Mouse (Mus musculus) midbrain, embryonic 12.5 days (tissue): Measurements from ENCODE around the gene Gm21981. TPM values are rescaled to one million over a fixed set of nuclear protein-coding genes. Genes with fewer than 3 reads are reported as not detected.

Experiments
- ATAC-seq: fragments of 200-750 bp; cut with Nextera tagmentation; 2 replicates; pipeline ENCODE4 v1.8.0; 2017; ENCODE audit warnings: low read depth, moderate TSS enrichment, moderate library complexity; ENCODE audit not compliant: low FRiP score
- H3K27ac ChIP-seq: fragments of 300-500 bp; sonication (generic); replicated peaks from 2 replicates; pipeline ENCODE4 v1.5.1; 2016; ENCODE audit warnings: mild to moderate bottlenecking
- H3K27me3 ChIP-seq: fragments of 300-500 bp; sonication (generic); 2 replicates; pipeline ENCODE4 v1.6.1; 2016; ENCODE audit warnings: mild to moderate bottlenecking
- H3K36me3 ChIP-seq: fragments of 300-500 bp; sonication (generic); 2 replicates; pipeline ENCODE4 v1.6.1; 2016
- H3K4me1 ChIP-seq: fragments of 300-500 bp; sonication (generic); 2 replicates; pipeline ENCODE4 v1.6.1; 2016
- H3K4me2 ChIP-seq: fragments of 300-500 bp; sonication (generic); replicated peaks from 2 replicates; pipeline ENCODE4 v1.6.1; 2016; ENCODE audit warnings: mild to moderate bottlenecking, moderate library complexity
- H3K4me3 ChIP-seq: fragments of 300-500 bp; sonication (generic); 2 replicates; pipeline ENCODE4 v1.5.1; 2016; ENCODE audit warnings: mild to moderate bottlenecking
- H3K9ac ChIP-seq: fragments of 300-500 bp; sonication (generic); replicated peaks from 2 replicates; pipeline ENCODE4 v1.6.1; 2016; ENCODE audit warnings: mild to moderate bottlenecking, moderate library complexity
- H3K9me3 ChIP-seq: fragments of 300-500 bp; sonication (generic); 2 replicates; pipeline ENCODE4 v1.6.1; 2016; ENCODE audit warnings: mild to moderate bottlenecking
- WGBS: fragments of 180-500 bp; shearing (Covaris S2); methylation state at CpG from one replicate; pipeline ENCODE4 v1.1.7; 2016; 5-methylcytosine and 5-hydroxymethylcytosine counted together
- polyA plus RNA-seq: library from polyadenylated mRNA; unstranded; fragments of >200 nt; fragmentation: Nextera tagmentation; extraction: Ambion mirVana; gene quantifications from 2 replicates; pipeline ENCODE4 v1.2.1, GENCODE M21; 2016

The Gm21981 gene
- polyA plus RNA-seq, 1 experiment from 2014 or later, result 0.41 TPM

GRCm38 (mm10) chr17:47699055-47699454 is 4.8 kb upstream of the Gm21981 start:
- H3K27ac ChIP-seq, result no peak overlapping the region
- H3K4me2 ChIP-seq, result no peak overlapping the region
- ATAC-seq, result no peak
- H3K36me3 ChIP-seq, result peaks cover 46% of the 10 kb centered on the region
- no peak overlapping the region for H3K4me3 ChIP-seq
- H3K9me3 ChIP-seq, result no peaks in the 10 kb centered on the region
- no peak overlapping the region for H3K9ac ChIP-seq
- H3K4me1 ChIP-seq, result peaks cover 14% of the 10 kb centered on the region
- WGBS, result 72% methylated on average over 2 of the region's 2 CpGs
- peaks cover 18% of the 10 kb centered on the region for H3K27me3 ChIP-seq

- WGBS, result 83% methylated on average over 10 of the region's 10 CpGs
- H3K36me3 ChIP-seq, result peaks cover 39% of the 10 kb centered on the region
These were observed 3.9 kb upstream of the Gm21981 start for GRCm38 (mm10) chr17:47698156-47698555.

GRCm38 (mm10) chr17:47695337-47695710 is 1.1 kb upstream of the Gm21981 start:
- H3K27me3 ChIP-seq, result peaks cover 16% of the 10 kb centered on the region
- peaks cover 15% of the 10 kb centered on the region for H3K4me1 ChIP-seq
- H3K36me3 ChIP-seq, result 0 out of 2 replicates have a peak, but pooled peaks cover 14% of the 10 kb centered on the region
- H3K9ac ChIP-seq, result peak overlapping the region; percentile 86
- ATAC-seq, result peak; percentile 17; the same call in 1 of the 2 replicates
- peak overlapping the region; percentile 75 for H3K27ac ChIP-seq
- H3K9me3 ChIP-seq, result no peaks in the 10 kb centered on the region
- WGBS, result under 1% methylated on average over 23 of the region's 23 CpGs
- H3K4me2 ChIP-seq, result peak overlapping the region; percentile 78
- H3K4me3 ChIP-seq, result peak overlapping the region; percentile 73

More at GRCm38 (mm10) chr17:47698156-47698555, 3.9 kb upstream of the Gm21981 start:
- Histone ChIP-seq H3K4me1 (peaks cover 15% of the 10 kb centered on the region), H3K9me3 (no peaks in the 10 kb centered on the region), H3K4me2 (no peak overlapping the region), H3K27me3 (peaks cover 18% of the 10 kb centered on the region), H3K4me3 (no peak overlapping the region), H3K9ac (no peak overlapping the region), H3K27ac (no peak overlapping the region)
- ATAC-seq, result no peak

- Histone ChIP-seq H3K27me3 (peaks cover 21% of the 10 kb centered on the region), H3K9me3 (no peaks in the 10 kb centered on the region), H3K4me1 (peaks cover 19% of the 10 kb centered on the region), H3K4me2 (peak within 1 kb of the TSS; percentile 78), H3K4me3 (peak within 1 kb of the TSS; percentile 73), H3K9ac (peak within 1 kb of the TSS; percentile 86), H3K27ac (peak within 1 kb of the TSS; percentile 75), H3K36me3 (0 out of 2 replicates have a peak, but pooled peaks cover 11% of the 10 kb centered on the region)
- ATAC-seq, result peak; percentile 94
- under 1% methylated on average over 80 of the region's 82 CpGs for WGBS
These were observed 465 bp upstream of the Gm21981 start, which contains the start of gene Prickle4 for GRCm38 (mm10) chr17:47694503-47695336. Gene Prickle4, minus strand, starts transcription at chr17:47694736.

- WGBS, result 32% methylated on average over 13 of the region's 13 CpGs
- H3K27ac ChIP-seq, result no peak overlapping the region
These were observed 399 bp downstream of the Gm21981 start for GRCm38 (mm10) chr17:47693671-47694441.

GRCm38 (mm10) chr17:47691650-47692049 is 2.6 kb downstream of the Gm21981 start:
- Histone ChIP-seq H3K9me3 (no peaks in the 10 kb centered on the region), H3K27ac (no peak overlapping the region), H3K36me3 (no peaks in the 10 kb centered on the region), H3K4me2 (no peak overlapping the region), H3K9ac (no peak overlapping the region), H3K4me3 (no peak overlapping the region), H3K4me1 (peaks cover 41% of the 10 kb centered on the region), H3K27me3 (peaks cover 22% of the 10 kb centered on the region)
- 91% methylated on average over 3 of the region's 3 CpGs for WGBS
- no peak for ATAC-seq

More at GRCm38 (mm10) chr17:47693671-47694441, 399 bp downstream of the Gm21981 start:
- Histone ChIP-seq H3K27me3 (peaks cover 22% of the 10 kb centered on the region), H3K36me3 (0 out of 2 replicates have a peak, but pooled peaks cover 8% of the 10 kb centered on the region), H3K4me2 (peak overlapping the region; percentile 78), H3K9me3 (no peaks in the 10 kb centered on the region), H3K4me3 (peak overlapping the region; percentile 73), H3K9ac (peak overlapping the region; percentile 86), H3K4me1 (peaks cover 27% of the 10 kb centered on the region)
- no peak; the same call in 1 of the 2 replicates for ATAC-seq

GRCm38 (mm10) chr17:47689894-47690293 is 4.4 kb downstream of the Gm21981 start:
- Histone ChIP-seq H3K4me1 (peaks cover 38% of the 10 kb centered on the region), H3K4me3 (peak overlapping the region; percentile 83; the same call in 1 of the 2 replicates), H3K9me3 (no peaks in the 10 kb centered on the region), H3K27me3 (peaks cover 22% of the 10 kb centered on the region), H3K27ac (no peak overlapping the region), H3K4me2 (peak overlapping the region; percentile 96), H3K36me3 (0 out of 2 replicates have a peak, but pooled peaks cover 2% of the 10 kb centered on the region), H3K9ac (0 out of 2 replicates have a peak overlapping the region, but pooled peaks have one; percentile 91)
- no peak for ATAC-seq
- WGBS, result 86% methylated on average over 8 of the region's 8 CpGs

- H3K9me3 ChIP-seq, result no peaks in the 10 kb centered on the region
- peak within 1 kb of the TSS; percentile 91 for H3K9ac ChIP-seq
- WGBS, result under 1% methylated on average over 57 of the region's 58 CpGs
- H3K4me3 ChIP-seq, result peak within 1 kb of the TSS; percentile 83
- ATAC-seq, result peak; percentile 68
- H3K27ac ChIP-seq, result peak within 1 kb of the TSS; percentile 85
- peaks cover 22% of the 10 kb centered on the region for H3K27me3 ChIP-seq
- H3K36me3 ChIP-seq, result peaks cover 12% of the 10 kb centered on the region
- peak within 1 kb of the TSS; percentile 96 for H3K4me2 ChIP-seq
- peaks cover 32% of the 10 kb centered on the region for H3K4me1 ChIP-seq
These were observed 5.4 kb downstream of the Gm21981 start, which contains the start of gene Frs3 for GRCm38 (mm10) chr17:47688608-47689575. Gene Frs3, plus strand, starts transcription at chr17:47689030.

- peak within 1 kb of the TSS; percentile 91 for H3K9ac ChIP-seq
- H3K27me3 ChIP-seq, result peaks cover 16% of the 10 kb centered on the region
- under 1% methylated on average over 9 of the region's 9 CpGs for WGBS
- ATAC-seq, result no peak
- no peaks in the 10 kb centered on the region for H3K9me3 ChIP-seq
- H3K4me2 ChIP-seq, result peak within 1 kb of the TSS; percentile 96
- peaks cover 30% of the 10 kb centered on the region for H3K4me1 ChIP-seq
- H3K4me3 ChIP-seq, result peak within 1 kb of the TSS; percentile 83
- H3K27ac ChIP-seq, result peak within 1 kb of the TSS; percentile 85
- peaks cover 13% of the 10 kb centered on the region for H3K36me3 ChIP-seq
These were observed 6.0 kb downstream of the Gm21981 start, which contains the start of gene Tomm6 for GRCm38 (mm10) chr17:47688344-47688607. Gene Tomm6, minus strand, starts transcription at chr17:47688386.

- peak overlapping the region; percentile 83 for H3K4me3 ChIP-seq
- peaks cover 19% of the 10 kb centered on the region for H3K36me3 ChIP-seq
- peaks cover 15% of the 10 kb centered on the region for H3K27me3 ChIP-seq
- H3K9ac ChIP-seq, result peak overlapping the region; percentile 91
- H3K27ac ChIP-seq, result peak overlapping the region; percentile 85
- H3K4me2 ChIP-seq, result peak overlapping the region; percentile 96
- ATAC-seq, result peak; percentile 92
- H3K9me3 ChIP-seq, result no peaks in the 10 kb centered on the region
- peaks cover 30% of the 10 kb centered on the region for H3K4me1 ChIP-seq
- WGBS, result 1% methylated on average over 70 of the region's 70 CpGs
These were observed 6.6 kb downstream of the Gm21981 start for GRCm38 (mm10) chr17:47687409-47688343.
